Mouse (Mus musculus) erythroblast, adult 5-6 weeks (primary cell): ENCODE data around the gene Kpna7. TPM values are rescaled to one million over a fixed set of nuclear protein-coding genes. Genes with fewer than 3 reads are reported as not detected.
A peak's percentile ranks its signal among the peaks of the same experiment; 100 is the strongest.

Experiments
- ATAC-seq: replicated peaks from 2 replicates; pipeline ENCODE4 v1.8.0; 2016; ENCODE audit warnings: moderate number of reproducible peaks, mild to moderate bottlenecking, moderate TSS enrichment, inconsistent platforms; ENCODE audit not compliant: poor library complexity, low FRiP score, severe bottlenecking
- total RNA-seq, 2 experiments: library from RNA; stranded (forward) in 1 of 2; stranded (reverse) in 1 of 2; fragments of 150-400 nt in 1 of 2; fragments of 200-764, 138-1000 nt in 1 of 2; gene quantifications; 2 replicates each; pipeline versions ENCODE4 v1.2.3 to v1.2.4; 2015 to 2017; ENCODE audit warnings: low replicate concordance in 2 of 2

The Kpna7 gene
- total RNA-seq, 2 experiments from 2014 or later, result not detected

- ATAC-seq, result no peak
Measured at GRCm38 (mm10) chr5:144978533-144979107, 105.2 kb downstream of the Kpna7 start.

- ATAC-seq, result no peak
Measured at GRCm38 (mm10) chr5:144971266-144971665, 112.6 kb downstream of the Kpna7 start.

- no peak for ATAC-seq
Measured at GRCm38 (mm10) chr5:144965639-144966351, 118.0 kb downstream of the Kpna7 start, which contains the start of gene Smurf1. TSS of gene Smurf1 (minus strand) at chr5:144965847.

- ATAC-seq, result peak; percentile 48; the same call in 1 of the 2 replicates
Measured at GRCm38 (mm10) chr5:144964872-144965638, 118.8 kb downstream of the Kpna7 start.

- ATAC-seq, result no peak
Measured at GRCm38 (mm10) chr5:144964465-144964864, 119.4 kb downstream of the Kpna7 start.

- ATAC-seq, result no peak
Measured at GRCm38 (mm10) chr5:144963817-144964261, 120.0 kb downstream of the Kpna7 start.

- ATAC-seq, result no peak
Measured at GRCm38 (mm10) chr5:144963401-144963800, 120.4 kb downstream of the Kpna7 start.

- ATAC-seq, result no peak
Measured at GRCm38 (mm10) chr5:144958271-144958670, 125.6 kb downstream of the Kpna7 start.

GRCm38 (mm10) chr5:144954432-144954831, 129.4 kb downstream of the Kpna7 start:
- no peak for ATAC-seq

GRCm38 (mm10) chr5:144952592-144952991, 131.2 kb downstream of the Kpna7 start:
- ATAC-seq, result no peak

GRCm38 (mm10) chr5:144950428-144951051, 133.3 kb downstream of the Kpna7 start:
- no peak for ATAC-seq

- ATAC-seq, result no peak
Measured at GRCm38 (mm10) chr5:144949856-144950255, 134.0 kb downstream of the Kpna7 start.

- ATAC-seq, result no peak
Measured at GRCm38 (mm10) chr5:144948422-144948821, 135.4 kb downstream of the Kpna7 start.

- ATAC-seq, result no peak
Measured at GRCm38 (mm10) chr5:144948002-144948401, 135.8 kb downstream of the Kpna7 start.

GRCm38 (mm10) chr5:144946032-144946431, 137.8 kb downstream of the Kpna7 start:
- no peak for ATAC-seq

- no peak for ATAC-seq
Measured at GRCm38 (mm10) chr5:144944932-144945331, 138.9 kb downstream of the Kpna7 start.

GRCm38 (mm10) chr5:144944370-144944769, 139.5 kb downstream of the Kpna7 start:
- ATAC-seq, result no peak

- ATAC-seq, result no peak
Measured at GRCm38 (mm10) chr5:144943346-144943745, 140.5 kb downstream of the Kpna7 start.

GRCm38 (mm10) chr5:144942431-144942830, 141.4 kb downstream of the Kpna7 start:
- ATAC-seq, result no peak

- no peak for ATAC-seq
Measured at GRCm38 (mm10) chr5:144940904-144941303, 142.9 kb downstream of the Kpna7 start.
